Mouse (Mus musculus) cerebellum, adult 9-11 months (tissue): ENCODE data around the gene Gm10256.
"Not testable (repeated sequence)": the region's sequence is repeated elsewhere in the genome, so short reads cannot be mapped to it uniquely, and the experiment has no call there.

Source experiments
- DNase-seq: peaks from one replicate; pipeline ENCODE4 v3.0.0; 2022

Gm10256 gene

DNA sequence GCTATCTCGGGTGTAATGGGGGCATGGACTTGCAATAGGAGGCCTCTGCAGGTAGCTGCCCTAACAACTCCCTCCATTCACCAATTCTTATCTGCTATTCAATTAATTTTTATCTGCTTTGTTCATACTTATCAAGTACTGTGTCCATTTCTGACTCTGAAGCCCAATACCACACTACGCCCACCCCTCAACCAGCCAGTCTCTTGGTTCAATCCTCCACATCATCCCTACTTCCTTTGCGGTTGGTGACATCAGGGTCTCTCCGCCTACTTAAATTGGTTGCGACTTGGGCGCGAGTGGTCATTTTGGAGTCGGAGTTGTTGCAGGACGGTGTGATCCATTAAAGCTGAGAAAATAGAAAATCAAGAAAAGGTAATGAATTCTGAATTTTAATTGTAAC, at the start of gene Gm10256, which contains the start of gene Rbmy:
TSS of gene Gm10256 (plus strand) at position 320 of the 400 bp plus-strand sequence.
TSS of gene Rbmy (plus strand) at position 301 of the 400 bp plus-strand sequence.
- DNase-seq = not testable (repeated sequence)

DNA sequence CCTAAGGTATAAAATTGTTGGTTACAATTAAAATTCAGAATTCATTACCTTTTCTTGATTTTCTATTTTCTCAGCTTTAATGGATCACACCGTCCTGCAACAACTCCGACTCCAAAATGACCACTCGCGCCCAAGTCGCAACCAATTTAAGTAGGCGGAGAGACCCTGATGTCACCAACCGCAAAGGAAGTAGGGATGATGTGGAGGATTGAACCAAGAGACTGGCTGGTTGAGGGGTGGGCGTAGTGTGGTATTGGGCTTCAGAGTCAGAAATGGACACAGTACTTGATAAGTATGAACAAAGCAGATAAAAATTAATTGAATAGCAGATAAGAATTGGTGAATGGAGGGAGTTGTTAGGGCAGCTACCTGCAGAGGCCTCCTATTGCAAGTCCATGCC, 34.4 kb upstream of the Gm10256 start, which contains the start of gene Gm4064:
TSS of gene Gm4064 (minus strand) at position 101 of the 400 bp plus-strand sequence.
- not testable (repeated sequence) for DNase-seq

DNA sequence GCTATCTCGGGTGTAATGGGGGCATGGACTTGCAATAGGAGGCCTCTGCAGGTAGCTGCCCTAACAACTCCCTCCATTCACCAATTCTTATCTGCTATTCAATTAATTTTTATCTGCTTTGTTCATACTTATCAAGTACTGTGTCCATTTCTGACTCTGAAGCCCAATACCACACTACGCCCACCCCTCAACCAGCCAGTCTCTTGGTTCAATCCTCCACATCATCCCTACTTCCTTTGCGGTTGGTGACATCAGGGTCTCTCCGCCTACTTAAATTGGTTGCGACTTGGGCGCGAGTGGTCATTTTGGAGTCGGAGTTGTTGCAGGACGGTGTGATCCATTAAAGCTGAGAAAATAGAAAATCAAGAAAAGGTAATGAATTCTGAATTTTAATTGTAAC, 70.2 kb downstream of the Gm10256 start, which contains the start of gene Gm10352:
TSS of gene Gm10352 (plus strand) at position 301 of the 400 bp plus-strand sequence.
- not testable (repeated sequence) for DNase-seq
